Mouse (Mus musculus): ENCODE measurements around the gene Ppp1r13b.

DNA sequence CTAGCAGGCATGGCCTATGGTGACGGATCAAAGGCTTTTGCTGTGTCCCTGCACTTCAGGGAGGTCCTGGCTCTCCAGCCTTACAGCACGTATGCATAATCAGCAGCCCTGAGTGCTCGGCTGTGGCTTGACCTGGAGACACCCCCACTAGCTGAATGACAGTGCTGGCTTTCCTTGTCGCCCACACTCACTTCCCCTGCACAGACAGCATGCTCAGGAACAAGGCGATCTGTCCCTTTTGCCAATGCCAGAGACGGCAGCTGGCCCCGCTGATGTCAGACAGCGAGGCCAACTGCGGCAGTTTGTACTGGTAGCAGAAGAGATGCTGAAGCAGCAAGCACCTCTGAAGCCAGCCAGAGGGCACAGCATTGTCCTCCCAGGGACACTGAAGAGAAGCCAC is 12.1 kb upstream of the Ppp1r13b start:
- TF ChIP-seq CTCF (conservative IDR thresholded peaks at IDR 0.05 in 1 of 2, IDR thresholded peaks at IDR 0.05 in 1 of 2; ENCODE audit: low read depth in 2 of 2, low read length in 2 of 2) (no peak), USF2 (conservative IDR thresholded peaks at IDR 0.05; ENCODE audit: low read depth, low read length) (no peak), MXI1 (IDR thresholded peaks at IDR 0.05; ENCODE audit: low read depth, low read length) (no peak), MAX (IDR thresholded peaks at IDR 0.05; ENCODE audit: low read length) (no peak), EP300 (IDR thresholded peaks at IDR 0.05; ENCODE audit: low read length) (no peak), SIN3A (IDR thresholded peaks at IDR 0.05; ENCODE audit: low read length) (no peak), POLR2A (IDR thresholded peaks at IDR 0.05; ENCODE audit: low read depth, low read length) (no peak), RCOR1 (conservative IDR thresholded peaks at IDR 0.05; ENCODE audit: low read depth, low read length) (no peak)

Measured in CH12.LX (cell line).